Mouse (Mus musculus): Measurements from ENCODE around the gene Csf1. TPM values are rescaled to one million over a fixed set of nuclear protein-coding genes. Genes with fewer than 3 reads are reported as not detected.

Csf1 gene
- total RNA-seq, 2 experiments from 2014 or later = 9.5 to 9.9 TPM

DNA sequence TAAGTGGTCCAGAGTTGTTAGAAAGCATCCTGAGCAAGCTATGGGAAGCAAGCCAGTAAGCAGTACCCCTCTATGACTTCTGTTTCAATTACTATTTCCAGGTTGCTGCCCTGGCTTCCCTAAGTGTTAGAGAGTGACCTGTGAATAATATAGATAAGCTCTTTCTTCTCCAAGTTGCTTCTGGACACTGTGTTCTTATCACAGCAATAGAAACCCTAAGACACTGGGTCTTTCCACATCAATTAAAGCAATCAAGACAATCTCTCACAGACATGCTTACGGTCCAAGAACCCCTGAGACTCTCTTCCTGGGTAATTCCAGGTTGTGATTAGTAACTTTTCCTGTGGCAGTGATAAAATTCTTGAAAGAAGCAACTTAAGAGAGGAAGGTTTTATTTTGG lies 26.1 kb upstream of the Csf1 start:
- intact Hi-C loops (cut with DNase I) = no loop called here
- no peak for DNase-seq (ENCODE audit: low spot score in 2 of 2)

- no peak for DNase-seq (ENCODE audit: low spot score in 2 of 2)
- intact Hi-C loops (cut with DNase I) = no loop called here
These were observed 25.3 kb upstream of the Csf1 start for GRCm38 (mm10) chr3:107785546-107785945.

DNA sequence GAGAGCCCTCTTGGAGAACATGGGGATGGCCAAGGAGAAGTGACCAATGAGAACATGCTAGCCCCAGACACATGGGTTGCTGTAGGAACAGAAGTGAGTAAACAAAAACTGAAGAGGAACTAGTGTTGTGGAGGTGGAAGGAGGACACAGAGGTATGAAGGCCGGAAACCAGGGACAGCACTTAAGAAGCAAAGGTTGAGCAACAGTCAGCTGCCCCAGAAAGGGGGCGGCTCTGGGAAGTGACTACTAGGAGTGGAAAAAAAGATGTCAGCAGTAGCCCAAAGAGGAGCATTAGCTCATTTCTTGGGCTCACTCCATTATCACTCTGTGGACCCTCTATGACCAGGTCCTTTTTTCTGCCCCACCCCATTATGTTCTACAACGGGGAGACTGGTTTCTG lies 23.0 kb upstream of the Csf1 start:
- no peak for DNase-seq (ENCODE audit: low spot score in 2 of 2)
- intact Hi-C loops (cut with DNase I) = no loop called here

DNA sequence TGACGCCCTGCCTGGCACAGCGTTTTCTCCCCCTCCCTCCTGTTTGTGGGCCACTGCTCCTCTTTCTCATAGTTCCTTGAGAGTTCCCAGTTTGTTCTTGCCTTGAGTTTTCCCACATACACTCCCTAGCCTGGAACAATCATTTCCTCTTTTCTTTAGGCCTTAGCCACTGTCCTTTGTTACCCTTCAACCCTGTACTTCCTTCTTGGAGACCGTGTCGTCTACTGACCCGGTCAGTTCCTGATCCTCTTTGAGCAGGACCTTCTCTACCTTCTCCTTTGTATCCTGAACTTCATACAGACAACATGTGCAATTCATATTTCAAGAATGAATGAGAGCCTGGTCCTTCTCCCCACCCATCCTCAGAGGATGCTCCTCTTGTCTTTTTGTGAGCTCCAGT lies 21.0 kb upstream of the Csf1 start:
- intact Hi-C loops (cut with DNase I) = no loop called here

GRCm38 (mm10) chr3:107778016-107778415 lies 17.7 kb upstream of the Csf1 start:
- intact Hi-C loops (cut with DNase I) = no loop called here
- DNase-seq (ENCODE audit: low spot score in 2 of 2) = no peak

More for the DNA sequence above, 21.0 kb upstream of the Csf1 start:
- no peak for DNase-seq (ENCODE audit: low spot score in 2 of 2)

- intact Hi-C loops (cut with DNase I) = no loop called here
- DNase-seq (ENCODE audit: low spot score in 2 of 2) = no peak
These were observed 16.0 kb upstream of the Csf1 start for GRCm38 (mm10) chr3:107776295-107776694.

DNA sequence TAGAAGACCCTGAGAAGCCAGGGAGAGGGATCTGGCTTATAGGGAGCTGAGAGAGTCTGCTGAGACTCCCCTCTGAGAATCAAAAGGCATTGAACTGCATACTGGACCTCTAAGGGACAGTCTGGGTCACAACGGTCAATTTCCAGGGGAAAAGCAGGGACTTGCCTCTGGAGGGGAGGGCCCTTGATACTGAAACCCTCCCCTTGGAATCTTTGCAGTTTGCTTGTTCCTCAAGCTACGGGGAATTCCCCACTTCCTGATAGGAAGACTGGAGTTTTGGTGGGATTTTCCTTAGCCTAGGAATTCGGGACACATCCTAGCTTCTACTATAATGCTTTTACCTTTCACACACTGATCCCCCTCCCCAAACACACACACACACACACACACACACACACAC lies 15.5 kb upstream of the Csf1 start:
- no peak for DNase-seq (ENCODE audit: low spot score in 2 of 2)
- intact Hi-C loops (cut with DNase I) = no loop called here

DNA sequence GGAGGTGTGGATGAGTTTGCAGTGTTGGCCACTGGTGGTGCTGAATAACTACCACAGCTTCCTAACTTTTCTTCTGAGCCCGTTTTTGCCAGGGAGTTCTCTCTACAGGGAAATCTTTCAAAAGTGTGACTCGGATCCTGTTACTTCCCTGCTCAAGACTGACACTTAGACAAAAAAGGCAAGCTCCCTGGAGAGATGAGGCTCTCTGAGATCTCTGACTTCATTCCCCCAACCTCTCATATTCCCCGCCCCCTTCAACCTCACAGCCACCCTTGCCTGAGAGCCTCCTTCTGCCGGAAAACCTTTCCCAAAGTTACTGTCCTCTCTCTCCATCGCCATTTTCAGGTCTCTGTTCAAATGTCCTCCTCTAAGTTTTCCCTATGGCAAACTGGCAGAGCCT lies 14.8 kb upstream of the Csf1 start:
- intact Hi-C loops (cut with DNase I) = no loop called here
- DNase-seq (ENCODE audit: low spot score in 2 of 2) = no peak

DNA sequence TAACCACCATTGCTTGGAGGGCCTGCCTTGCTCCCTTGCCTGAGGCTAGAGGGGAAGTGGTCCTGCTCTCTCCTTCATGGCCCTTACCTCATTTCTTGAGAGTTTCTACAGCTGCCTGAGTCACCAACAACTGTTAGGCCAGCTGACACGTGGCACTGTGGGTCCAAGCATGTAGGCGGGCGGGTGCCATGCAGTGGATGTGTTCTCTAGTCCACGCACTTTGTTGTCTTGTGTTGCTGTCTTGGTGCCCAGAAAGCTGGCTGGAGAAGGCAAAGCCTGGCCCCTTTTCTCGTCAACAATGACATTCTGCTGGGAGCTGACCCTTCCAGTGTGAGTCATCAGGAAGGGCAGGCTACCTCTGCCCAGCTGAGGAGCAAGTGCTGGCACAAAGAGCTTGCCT lies 12.6 kb upstream of the Csf1 start:
- intact Hi-C loops (cut with DNase I) = no loop called here
- DNase-seq (ENCODE audit: low spot score in 2 of 2) = no peak

DNA sequence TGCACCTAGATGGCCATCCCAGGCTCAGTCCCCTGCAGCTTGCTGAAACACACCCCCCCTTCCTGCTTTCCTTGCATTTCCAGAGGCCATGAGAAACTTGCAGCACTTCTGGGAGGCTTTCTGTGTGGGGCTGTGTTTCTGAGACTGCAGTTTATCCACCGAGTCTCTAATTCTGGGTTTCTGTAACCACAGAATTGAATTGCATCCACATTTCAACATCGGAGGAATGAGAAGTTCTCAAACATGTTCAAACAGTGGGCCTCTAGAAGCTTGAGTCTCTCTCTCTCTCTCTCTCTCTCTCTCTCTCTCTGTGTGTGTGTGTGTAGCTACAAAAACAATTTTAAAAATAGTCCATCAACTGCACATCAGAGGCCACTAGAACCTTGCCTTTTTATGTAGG lies 9.4 kb upstream of the Csf1 start:
- intact Hi-C loops (cut with DNase I) = no loop called here
- no peak for DNase-seq (ENCODE audit: low spot score in 2 of 2)

DNA sequence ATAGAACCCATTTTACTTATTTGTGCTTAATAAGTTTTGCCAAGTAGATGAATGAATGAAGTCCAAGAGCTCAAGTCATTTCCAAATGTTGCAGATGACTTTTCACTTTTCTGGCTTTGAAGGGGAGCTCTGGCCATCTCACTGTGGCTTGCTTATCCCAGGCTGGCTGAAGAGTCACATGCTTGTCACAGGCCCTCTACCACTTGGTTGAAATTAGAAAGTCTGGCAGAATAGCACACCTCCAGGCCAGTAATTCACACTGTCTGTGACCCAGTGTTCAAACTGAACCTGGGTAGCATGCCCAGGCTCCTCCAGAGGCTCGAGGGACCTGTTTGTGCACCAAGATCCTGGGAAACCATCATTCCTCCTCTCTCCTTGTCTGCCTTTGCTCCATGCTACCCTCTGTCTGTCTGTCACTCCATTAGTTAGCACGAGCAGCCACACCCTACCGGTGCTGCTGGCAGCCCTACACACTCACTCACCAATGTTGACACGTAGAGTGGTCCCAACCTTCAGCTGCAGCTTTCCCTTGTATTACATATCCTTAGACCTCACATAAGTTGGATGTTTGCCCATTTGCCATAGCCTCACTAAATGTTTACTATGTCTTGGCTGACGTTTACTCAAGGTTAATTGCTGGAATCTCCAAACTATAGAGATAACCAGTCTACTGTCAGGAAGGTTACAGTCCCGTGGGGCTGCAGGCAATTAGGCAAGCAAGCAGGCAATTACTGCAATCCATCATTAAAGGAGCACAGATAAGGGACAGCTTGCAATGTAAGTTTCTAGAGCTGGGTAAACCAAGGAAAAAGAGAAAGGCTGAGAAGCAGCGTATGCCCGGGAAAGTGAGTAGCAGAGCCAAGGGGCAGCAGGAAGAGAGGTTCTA lies 8.1 kb upstream of the Csf1 start:
- DNase-seq (ENCODE audit: low spot score in 2 of 2) = no peak
- intact Hi-C loops (cut with DNase I) = no loop called here

GRCm38 (mm10) chr3:107766804-107767203 lies 6.5 kb upstream of the Csf1 start:
- intact Hi-C loops (cut with DNase I) = no loop called here
- DNase-seq (ENCODE audit: low spot score in 2 of 2) = no peak

DNA sequence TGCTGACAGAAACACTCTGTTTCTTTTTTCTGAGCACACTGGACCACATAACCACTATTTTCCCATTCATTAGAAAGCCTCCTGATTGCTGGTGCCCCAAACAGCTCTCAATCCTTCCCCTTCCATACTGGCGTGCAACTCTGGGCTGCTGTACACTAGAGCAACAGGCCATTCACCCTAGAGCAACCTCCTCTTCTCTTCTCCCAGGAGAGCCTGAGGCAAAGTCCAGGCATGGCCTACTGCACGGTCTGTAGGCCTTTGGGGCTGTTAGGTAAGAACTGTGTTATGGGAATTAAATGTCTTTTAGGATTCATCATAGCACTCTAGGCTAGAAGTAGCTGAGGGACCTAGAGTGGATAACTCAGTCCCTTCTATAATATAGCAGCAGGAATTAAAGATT lies 5.7 kb upstream of the Csf1 start:
- no peak for DNase-seq (ENCODE audit: low spot score in 2 of 2)
- intact Hi-C loops (cut with DNase I) = no loop called here

DNA sequence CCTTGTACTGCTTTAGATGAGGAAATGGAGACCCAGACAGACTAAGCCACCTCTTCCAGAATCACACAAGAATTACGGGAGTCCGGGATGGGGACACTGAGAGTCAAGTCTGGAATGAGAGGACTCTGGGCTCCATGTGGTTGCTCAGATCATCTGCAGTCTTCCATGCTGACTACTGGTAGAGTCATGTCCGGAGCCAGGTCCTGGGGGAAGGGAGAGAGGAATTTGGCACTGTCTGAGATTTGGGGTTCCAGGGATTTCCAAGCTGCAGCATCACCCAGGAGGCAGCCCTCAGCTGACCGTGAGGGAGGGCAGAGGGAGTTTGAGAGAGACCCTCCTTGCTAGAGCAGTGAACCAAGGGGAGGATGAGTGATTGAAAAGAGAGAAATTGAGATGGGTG lies 3.3 kb upstream of the Csf1 start:
- intact Hi-C loops (cut with DNase I) = no loop called here

GRCm38 (mm10) chr3:107761446-107761845 lies 1.2 kb upstream of the Csf1 start:
- intact Hi-C loops (cut with DNase I) = no loop called here
- DNase-seq (ENCODE audit: low spot score in 2 of 2) = no peak

More for the DNA sequence above, 3.3 kb upstream of the Csf1 start:
- DNase-seq (ENCODE audit: low spot score in 2 of 2) = no peak

- no peak for DNase-seq (ENCODE audit: low spot score in 2 of 2)
- intact Hi-C loops (cut with DNase I) = no loop called here
These were observed 502 bp upstream of the Csf1 start for GRCm38 (mm10) chr3:107760771-107761170.

DNA sequence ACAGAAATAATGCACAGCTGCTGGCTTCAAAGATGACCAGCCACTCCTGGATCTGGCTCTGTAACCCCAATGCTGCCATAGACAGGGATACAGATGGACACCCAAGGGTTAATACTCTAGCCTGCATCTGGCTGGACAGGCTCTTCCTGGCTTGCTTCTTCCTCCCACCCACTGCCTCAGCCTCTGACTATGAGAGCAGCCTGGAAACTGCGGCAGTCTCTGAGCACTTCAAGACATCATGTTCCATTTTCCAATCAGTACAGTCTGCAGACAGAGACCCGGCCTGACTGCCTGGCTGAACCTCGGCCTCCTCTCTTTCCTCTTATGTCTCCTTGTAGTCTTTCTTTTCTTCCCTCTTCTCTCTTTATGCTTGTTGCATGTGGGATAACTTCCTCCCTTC lies 1.6 kb downstream of the Csf1 start:
- DNase-seq (ENCODE audit: low spot score in 2 of 2) = peak in 1 of 2 experiments; percentile 48
- intact Hi-C loops (cut with DNase I) = loop anchor here (5.0 kb wide), 1 partner anchor 104 kb away; no protein-coding TSS in a partner anchor

GRCm38 (mm10) chr3:107758176-107758575 lies 2.1 kb downstream of the Csf1 start:
- intact Hi-C loops (cut with DNase I) = loop anchor here (5.0 kb wide), 1 partner anchor 104 kb away; no protein-coding TSS in a partner anchor
- DNase-seq (ENCODE audit: low spot score in 2 of 2) = no peak

GRCm38 (mm10) chr3:107757365-107758129 lies 2.7 kb downstream of the Csf1 start:
- peak in 1 of 2 experiments; percentile 26 for DNase-seq (ENCODE audit: low spot score in 2 of 2)
- intact Hi-C loops (cut with DNase I) = loop anchor here (5.0 kb wide), 1 partner anchor 105 kb away; no protein-coding TSS in a partner anchor

GRCm38 (mm10) chr3:107756481-107756866 lies 3.8 kb downstream of the Csf1 start:
- intact Hi-C loops (cut with DNase I) = loop anchor here (5.0 kb wide), 1 partner anchor 106 kb away; no protein-coding TSS in a partner anchor
- DNase-seq (ENCODE audit: low spot score in 2 of 2) = no peak

Measured in left cerebral cortex, postnatal 14 days (tissue).